Mouse (Mus musculus): Measurements from ENCODE around the gene Ep400.
A peak's percentile ranks its signal among the peaks of the same experiment; 100 is the strongest.
"Not testable (repeated sequence)": the region's sequence is repeated elsewhere in the genome, so short reads cannot be mapped to it uniquely, and the experiment has no call there.

Ep400 gene

GRCm38 (mm10) chr5:110779998-110780760, 9.7 kb upstream of the Ep400 start, which contains the start of gene Pus1:
Gene Pus1 (minus strand): TSS chr5:110780659.
- DNase-seq (ENCODE audit: low spot score in 2 of 2): peak; percentile 95

- no peak for DNase-seq (ENCODE audit: low spot score in 2 of 2)
Measured at GRCm38 (mm10) chr5:110779276-110779997, 8.9 kb upstream of the Ep400 start.

- DNase-seq (ENCODE audit: low spot score in 2 of 2): no peak
Measured at GRCm38 (mm10) chr5:110778263-110778662, 7.7 kb upstream of the Ep400 start.

- no peak for DNase-seq (ENCODE audit: low spot score in 2 of 2)
Measured at GRCm38 (mm10) chr5:110776141-110776540, 5.6 kb upstream of the Ep400 start.

GRCm38 (mm10) chr5:110774511-110774910, 4.0 kb upstream of the Ep400 start:
- no peak for DNase-seq (ENCODE audit: low spot score in 2 of 2)

- DNase-seq (ENCODE audit: low spot score in 2 of 2): not testable (repeated sequence)
Measured at GRCm38 (mm10) chr5:110772945-110773344, 2.4 kb upstream of the Ep400 start.

GRCm38 (mm10) chr5:110770031-110770445, 479 bp downstream of the Ep400 start:
- no peak for DNase-seq (ENCODE audit: low spot score in 2 of 2)

- DNase-seq (ENCODE audit: low spot score in 2 of 2): no peak
Measured at GRCm38 (mm10) chr5:110769272-110769671, 1.2 kb downstream of the Ep400 start.

- DNase-seq (ENCODE audit: low spot score in 2 of 2): no peak
Measured at GRCm38 (mm10) chr5:110763890-110764289, 6.6 kb downstream of the Ep400 start.

- no peak for DNase-seq (ENCODE audit: low spot score in 2 of 2)
Measured at GRCm38 (mm10) chr5:110745021-110745420, 25.5 kb downstream of the Ep400 start.

GRCm38 (mm10) chr5:110739496-110740275, 30.8 kb downstream of the Ep400 start:
- no peak for DNase-seq (ENCODE audit: low spot score in 2 of 2)

- no peak for DNase-seq (ENCODE audit: low spot score in 2 of 2)
Measured at GRCm38 (mm10) chr5:110735606-110736005, 34.9 kb downstream of the Ep400 start.

- no peak for DNase-seq (ENCODE audit: low spot score in 2 of 2)
Measured at GRCm38 (mm10) chr5:110733231-110733823, 37.2 kb downstream of the Ep400 start.

GRCm38 (mm10) chr5:110731227-110731626, 39.3 kb downstream of the Ep400 start:
- peak in 1 of 2 experiments; percentile 22 for DNase-seq (ENCODE audit: low spot score in 2 of 2)

- no peak for DNase-seq (ENCODE audit: low spot score in 2 of 2)
Measured at GRCm38 (mm10) chr5:110727850-110728249, 42.7 kb downstream of the Ep400 start.

GRCm38 (mm10) chr5:110723543-110723942, 47.0 kb downstream of the Ep400 start:
- DNase-seq (ENCODE audit: low spot score in 2 of 2): no peak

- not testable (repeated sequence) for DNase-seq (ENCODE audit: low spot score in 2 of 2)
Measured at GRCm38 (mm10) chr5:110721463-110721862, 49.1 kb downstream of the Ep400 start.

GRCm38 (mm10) chr5:110711455-110711854, 59.1 kb downstream of the Ep400 start:
- DNase-seq (ENCODE audit: low spot score in 2 of 2): no peak

GRCm38 (mm10) chr5:110709256-110709655, 61.3 kb downstream of the Ep400 start:
- peak; percentile 9 to 45 for DNase-seq (ENCODE audit: low spot score in 2 of 2)

GRCm38 (mm10) chr5:110704004-110704403, 66.5 kb downstream of the Ep400 start:
- no peak for DNase-seq (ENCODE audit: low spot score in 2 of 2)

GRCm38 (mm10) chr5:110698617-110699016, 71.9 kb downstream of the Ep400 start:
- no peak for DNase-seq (ENCODE audit: low spot score in 2 of 2)

GRCm38 (mm10) chr5:110682041-110682440, 88.5 kb downstream of the Ep400 start:
- DNase-seq (ENCODE audit: low spot score in 2 of 2): no peak
